Mouse (Mus musculus): ENCODE data around the gene Zfp57. TPM values are rescaled to one million over a fixed set of nuclear protein-coding genes. Genes with fewer than 3 reads are reported as not detected.

The Zfp57 gene
- total and polyA plus RNA-seq, 3 experiments, result not detected

DNA sequence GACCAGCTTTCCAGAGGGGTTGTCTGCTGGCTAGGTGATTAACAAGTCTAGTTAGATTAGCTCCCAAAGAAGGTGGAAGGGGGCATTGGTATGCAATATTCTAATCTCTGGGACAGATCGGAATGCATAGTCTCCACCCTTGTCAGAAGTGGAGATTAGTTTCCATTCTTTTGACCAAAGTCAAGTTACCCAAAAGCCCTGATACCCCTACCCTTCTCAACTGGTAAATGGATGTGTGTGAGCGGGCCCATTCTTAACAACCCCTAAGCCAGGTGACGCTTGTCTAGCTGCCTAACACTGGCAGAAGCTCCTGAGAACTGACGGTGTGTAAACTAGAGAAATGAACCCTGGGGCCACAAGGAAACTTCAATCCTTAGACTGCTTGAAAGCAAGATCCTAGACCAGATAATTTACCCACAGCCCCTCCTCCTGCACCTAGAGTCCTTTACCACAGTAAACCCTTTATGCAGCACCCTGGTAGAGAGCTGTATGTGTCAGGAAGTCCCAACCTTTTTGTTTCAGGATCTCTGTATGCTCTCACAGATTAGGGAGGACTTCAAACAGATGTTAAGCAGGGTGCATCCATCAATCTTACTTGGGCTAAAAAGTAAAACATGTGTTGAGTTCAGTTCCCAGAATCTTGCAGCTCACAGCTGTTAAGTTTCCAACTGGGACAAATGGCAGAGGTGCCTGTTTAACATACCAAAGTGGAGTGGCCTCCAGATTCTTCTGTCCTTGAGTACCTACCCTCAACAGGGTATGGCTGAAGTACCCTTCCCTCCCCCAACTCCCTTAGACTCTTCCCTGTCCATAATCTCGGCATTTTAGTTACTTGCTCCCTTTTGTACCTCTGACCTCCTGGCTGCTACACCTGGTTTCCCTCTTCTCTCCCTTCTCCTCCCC, 18.5 kb upstream of the Zfp57 start:
- Histone ChIP-seq H3K27ac (ENCODE audit: control insufficient read depth, low read depth, low read length) (no peak overlapping the region), H3K27me3 (ENCODE audit: control insufficient read depth in 1 of 2, insufficient read depth in 2 of 2, low read length in 2 of 2) (peaks cover 6 to 7% of the 10 kb centered on the region in 2 experiments), H3K9me3 (replicated peaks; ENCODE audit: insufficient read depth, low read length) (no peaks in the 10 kb centered on the region), H3K4me3 (ENCODE audit: control insufficient read depth in 1 of 2, insufficient read depth in 1 of 2, low read depth in 2 of 2, low read length in 2 of 2) (no peak overlapping the region), H3K9ac (ENCODE audit: control insufficient read depth, low read depth, low read length, poor library complexity, severe bottlenecking) (no peak overlapping the region), H3K36me3 (ENCODE audit: control insufficient read depth in 1 of 2, insufficient read depth in 2 of 2, low read length in 2 of 2) (no peaks in the 10 kb centered on the region), H3K4me1 (ENCODE audit: control insufficient read depth in 1 of 2, insufficient read depth in 2 of 2, low read length in 2 of 2) (no peaks in the 10 kb centered on the region), H3K79me2 (ENCODE audit: control insufficient read depth, insufficient read depth, low read length, poor library complexity) (no peaks in the 10 kb centered on the region)
- TF ChIP-seq MEF2A (IDR thresholded peaks at IDR 0.05; ENCODE audit: extremely low read depth, insufficient replicate concordance, low read depth, low read length, poor library complexity, severe bottlenecking) (no peak), USF1 (IDR thresholded peaks at IDR 0.05; ENCODE audit: low read depth, low read length) (no peak), GATA1 (IDR thresholded peaks at IDR 0.05; ENCODE audit: low read depth, low read length) (no peak), ETS1 (IDR thresholded peaks at IDR 0.05; ENCODE audit: low read depth, low read length) (no peak), ZC3H11A (IDR thresholded peaks at IDR 0.05; ENCODE audit: low read depth, low read length) (no peak), CTCF (IDR thresholded peaks at IDR 0.05 in 2 of 3, conservative IDR thresholded peaks at IDR 0.05 in 1 of 3; ENCODE audit: control insufficient read depth in 1 of 3, insufficient read depth in 1 of 3, low read depth in 2 of 3, low read length in 3 of 3, poor library complexity in 1 of 3, severe bottlenecking in 1 of 3) (no peak), POLR2AphosphoS5 (IDR thresholded peaks at IDR 0.05; ENCODE audit: borderline replicate concordance, low read depth, low read length) (no peak), BHLHE40 (IDR thresholded peaks at IDR 0.05; ENCODE audit: borderline replicate concordance, low read depth, low read length) (no peak), USF2 (IDR thresholded peaks at IDR 0.05; ENCODE audit: borderline replicate concordance in 1 of 2, insufficient read depth in 1 of 2, low read depth in 1 of 2, low read length in 2 of 2) (no peak), MAX (IDR thresholded peaks at IDR 0.05; ENCODE audit: low read length) (no peak), ZNF384 (IDR thresholded peaks at IDR 0.05; ENCODE audit: low read depth, low read length) (no peak), ELF1 (IDR thresholded peaks at IDR 0.05; ENCODE audit: low read depth, low read length) (no peak), POLR2AphosphoS2 (IDR thresholded peaks at IDR 0.05; ENCODE audit: low read length) (no peak), SMC3 (IDR thresholded peaks at IDR 0.05; ENCODE audit: low read depth, low read length) (no peak), ZKSCAN1 (IDR thresholded peaks at IDR 0.05; ENCODE audit: low read depth, low read length) (no peak), SIN3A (IDR thresholded peaks at IDR 0.05; ENCODE audit: low read length) (no peak)
- no peak for DNase-seq (ENCODE audit: low read depth, low spot score)

GRCm38 (mm10) chr17:36988475-36988874, 12.5 kb upstream of the Zfp57 start:
- TF ChIP-seq UBTF (IDR thresholded peaks at IDR 0.05; ENCODE audit: borderline replicate concordance, insufficient read depth, low read depth, low read length) (no peak), ELF1 (IDR thresholded peaks at IDR 0.05; ENCODE audit: low read depth, low read length) (no peak), CTCF (IDR thresholded peaks at IDR 0.05 in 2 of 3, conservative IDR thresholded peaks at IDR 0.05 in 1 of 3; ENCODE audit: control insufficient read depth in 1 of 3, insufficient read depth in 1 of 3, low read depth in 2 of 3, low read length in 3 of 3, poor library complexity in 1 of 3, severe bottlenecking in 1 of 3) (no peak), USF1 (IDR thresholded peaks at IDR 0.05; ENCODE audit: low read depth, low read length) (no peak), ETS1 (IDR thresholded peaks at IDR 0.05; ENCODE audit: low read depth, low read length) (no peak), GABPA (IDR thresholded peaks at IDR 0.05; ENCODE audit: low read depth, low read length) (no peak), TBP (IDR thresholded peaks at IDR 0.05; ENCODE audit: low read depth, low read length) (no peak), MAFK (IDR thresholded peaks at IDR 0.05; ENCODE audit: borderline replicate concordance, low read depth, low read length) (no peak), USF2 (IDR thresholded peaks at IDR 0.05; ENCODE audit: borderline replicate concordance in 1 of 2, insufficient read depth in 1 of 2, low read depth in 1 of 2, low read length in 2 of 2) (no peak), TAL1 (IDR thresholded peaks at IDR 0.05; ENCODE audit: low read length) (no peak), MYC (IDR thresholded peaks at IDR 0.05; ENCODE audit: low read depth, low read length) (no peak), CHD1 (IDR thresholded peaks at IDR 0.05; ENCODE audit: low read depth, low read length) (no peak), RAD21 (IDR thresholded peaks at IDR 0.05; ENCODE audit: low read depth, low read length) (no peak), SIN3A (IDR thresholded peaks at IDR 0.05; ENCODE audit: low read length) (no peak), BHLHE40 (IDR thresholded peaks at IDR 0.05; ENCODE audit: borderline replicate concordance, low read depth, low read length) (no peak), EP300 (IDR thresholded peaks at IDR 0.05; ENCODE audit: low read depth in 1 of 2, low read length in 2 of 2) (no peak), GATA1 (IDR thresholded peaks at IDR 0.05; ENCODE audit: low read depth, low read length) (no peak)

More at GRCm38 (mm10) chr17:36988475-36988874, 12.5 kb upstream of the Zfp57 start:
- no peak overlapping the region for H3K27ac ChIP-seq (ENCODE audit: control insufficient read depth, low read depth, low read length)
- peaks cover 0 to 3% of the 10 kb centered on the region in 2 experiments; a peak in 2 of 4 replicates for H3K27me3 ChIP-seq (ENCODE audit: control insufficient read depth in 1 of 2, insufficient read depth in 2 of 2, low read length in 2 of 2)
- no peak overlapping the region for H3K4me3 ChIP-seq (ENCODE audit: control insufficient read depth in 1 of 2, insufficient read depth in 1 of 2, low read depth in 2 of 2, low read length in 2 of 2)
- DNase-seq (ENCODE audit: low read depth, low spot score), result no peak
- H3K4me1 ChIP-seq (ENCODE audit: control insufficient read depth in 1 of 2, insufficient read depth in 2 of 2, low read length in 2 of 2), result peaks cover 3 to 6% of the 10 kb centered on the region in 2 experiments; a peak in 2 of 4 replicates
- no peaks in the 10 kb centered on the region for H3K79me2 ChIP-seq (ENCODE audit: control insufficient read depth, insufficient read depth, low read length, poor library complexity)
- H3K9me3 ChIP-seq (replicated peaks; ENCODE audit: insufficient read depth, low read length), result no peaks in the 10 kb centered on the region
- no peak overlapping the region for H3K9ac ChIP-seq (ENCODE audit: control insufficient read depth, low read depth, low read length, poor library complexity, severe bottlenecking)
- peaks cover 0 to 11% of the 10 kb centered on the region in 2 experiments; a peak in 2 of 4 replicates for H3K36me3 ChIP-seq (ENCODE audit: control insufficient read depth in 1 of 2, insufficient read depth in 2 of 2, low read length in 2 of 2)

Data from MEL (cell line).